Mouse (Mus musculus): ENCODE measurements around the gene Sash1.

Sash1 gene

GRCm38 (mm10) chr10:8804292-8804691, 81.6 kb downstream of the Sash1 start:
- Histone ChIP-seq H3K27me3 (ENCODE audit: control insufficient read depth, insufficient read depth, low read length, poor library complexity, severe bottlenecking) (no peaks in the 10 kb centered on the region), H3K36me3 (ENCODE audit: control insufficient read depth, insufficient read depth, low read length, poor library complexity, severe bottlenecking) (no peaks in the 10 kb centered on the region)
- DNase-seq (ENCODE audit: low read depth, low spot score): peak; percentile 12

- no peaks in the 10 kb centered on the region for H3K27me3 ChIP-seq (ENCODE audit: control insufficient read depth, insufficient read depth, low read length, poor library complexity, severe bottlenecking)
- DNase-seq (ENCODE audit: low read depth, low spot score): no peak
- no peaks in the 10 kb centered on the region for H3K36me3 ChIP-seq (ENCODE audit: control insufficient read depth, insufficient read depth, low read length, poor library complexity, severe bottlenecking)
Measured at GRCm38 (mm10) chr10:8801719-8802347, 84.0 kb downstream of the Sash1 start.

- no peaks in the 10 kb centered on the region for H3K36me3 ChIP-seq (ENCODE audit: control insufficient read depth, insufficient read depth, low read length, poor library complexity, severe bottlenecking)
- H3K27me3 ChIP-seq (ENCODE audit: control insufficient read depth, insufficient read depth, low read length, poor library complexity, severe bottlenecking): no peaks in the 10 kb centered on the region
- DNase-seq (ENCODE audit: low read depth, low spot score): no peak
Measured at GRCm38 (mm10) chr10:8801139-8801613, 84.7 kb downstream of the Sash1 start.

GRCm38 (mm10) chr10:8797826-8798225, 88.0 kb downstream of the Sash1 start:
- Histone ChIP-seq H3K36me3 (ENCODE audit: control insufficient read depth, insufficient read depth, low read length, poor library complexity, severe bottlenecking) (no peaks in the 10 kb centered on the region), H3K27me3 (ENCODE audit: control insufficient read depth, insufficient read depth, low read length, poor library complexity, severe bottlenecking) (no peaks in the 10 kb centered on the region)
- DNase-seq (ENCODE audit: low read depth, low spot score): no peak

GRCm38 (mm10) chr10:8795336-8795735, 90.5 kb downstream of the Sash1 start:
- Histone ChIP-seq H3K36me3 (ENCODE audit: control insufficient read depth, insufficient read depth, low read length, poor library complexity, severe bottlenecking) (no peaks in the 10 kb centered on the region), H3K27me3 (ENCODE audit: control insufficient read depth, insufficient read depth, low read length, poor library complexity, severe bottlenecking) (no peaks in the 10 kb centered on the region)
- DNase-seq (ENCODE audit: low read depth, low spot score): peak; percentile 62

- no peaks in the 10 kb centered on the region for H3K27me3 ChIP-seq (ENCODE audit: control insufficient read depth, insufficient read depth, low read length, poor library complexity, severe bottlenecking)
- no peaks in the 10 kb centered on the region for H3K36me3 ChIP-seq (ENCODE audit: control insufficient read depth, insufficient read depth, low read length, poor library complexity, severe bottlenecking)
- peak; percentile 56 for DNase-seq (ENCODE audit: low read depth, low spot score)
Measured at GRCm38 (mm10) chr10:8792412-8792811, 93.5 kb downstream of the Sash1 start.

GRCm38 (mm10) chr10:8789096-8789495, 96.8 kb downstream of the Sash1 start:
- H3K36me3 ChIP-seq (ENCODE audit: control insufficient read depth, insufficient read depth, low read length, poor library complexity, severe bottlenecking): no peaks in the 10 kb centered on the region
- no peaks in the 10 kb centered on the region for H3K27me3 ChIP-seq (ENCODE audit: control insufficient read depth, insufficient read depth, low read length, poor library complexity, severe bottlenecking)
- DNase-seq (ENCODE audit: low read depth, low spot score): no peak

GRCm38 (mm10) chr10:8787221-8787620, 98.6 kb downstream of the Sash1 start:
- no peaks in the 10 kb centered on the region for H3K36me3 ChIP-seq (ENCODE audit: control insufficient read depth, insufficient read depth, low read length, poor library complexity, severe bottlenecking)
- H3K27me3 ChIP-seq (ENCODE audit: control insufficient read depth, insufficient read depth, low read length, poor library complexity, severe bottlenecking): no peaks in the 10 kb centered on the region
- DNase-seq (ENCODE audit: low read depth, low spot score): no peak

- no peaks in the 10 kb centered on the region for H3K36me3 ChIP-seq (ENCODE audit: control insufficient read depth, insufficient read depth, low read length, poor library complexity, severe bottlenecking)
- H3K27me3 ChIP-seq (ENCODE audit: control insufficient read depth, insufficient read depth, low read length, poor library complexity, severe bottlenecking): no peaks in the 10 kb centered on the region
- no peak for DNase-seq (ENCODE audit: low read depth, low spot score)
Measured at GRCm38 (mm10) chr10:8785451-8786145, 100.3 kb downstream of the Sash1 start.

GRCm38 (mm10) chr10:8781876-8782372, 103.9 kb downstream of the Sash1 start:
- Histone ChIP-seq H3K36me3 (ENCODE audit: control insufficient read depth, insufficient read depth, low read length, poor library complexity, severe bottlenecking) (no peaks in the 10 kb centered on the region), H3K27me3 (ENCODE audit: control insufficient read depth, insufficient read depth, low read length, poor library complexity, severe bottlenecking) (no peaks in the 10 kb centered on the region)
- DNase-seq (ENCODE audit: low read depth, low spot score): no peak

- H3K27me3 ChIP-seq (ENCODE audit: control insufficient read depth, insufficient read depth, low read length, poor library complexity, severe bottlenecking): no peaks in the 10 kb centered on the region
- no peaks in the 10 kb centered on the region for H3K36me3 ChIP-seq (ENCODE audit: control insufficient read depth, insufficient read depth, low read length, poor library complexity, severe bottlenecking)
- no peak for DNase-seq (ENCODE audit: low read depth, low spot score)
Measured at GRCm38 (mm10) chr10:8779842-8780241, 106.0 kb downstream of the Sash1 start.

GRCm38 (mm10) chr10:8778845-8779244, 107.0 kb downstream of the Sash1 start:
- Histone ChIP-seq H3K36me3 (ENCODE audit: control insufficient read depth, insufficient read depth, low read length, poor library complexity, severe bottlenecking) (no peaks in the 10 kb centered on the region), H3K27me3 (ENCODE audit: control insufficient read depth, insufficient read depth, low read length, poor library complexity, severe bottlenecking) (no peaks in the 10 kb centered on the region)
- DNase-seq (ENCODE audit: low read depth, low spot score): no peak

GRCm38 (mm10) chr10:8777552-8778253, 108.2 kb downstream of the Sash1 start:
- H3K27me3 ChIP-seq (ENCODE audit: control insufficient read depth, insufficient read depth, low read length, poor library complexity, severe bottlenecking): no peaks in the 10 kb centered on the region
- no peaks in the 10 kb centered on the region for H3K36me3 ChIP-seq (ENCODE audit: control insufficient read depth, insufficient read depth, low read length, poor library complexity, severe bottlenecking)
- DNase-seq (ENCODE audit: low read depth, low spot score): no peak

- no peaks in the 10 kb centered on the region for H3K27me3 ChIP-seq (ENCODE audit: control insufficient read depth, insufficient read depth, low read length, poor library complexity, severe bottlenecking)
- DNase-seq (ENCODE audit: low read depth, low spot score): no peak
- no peaks in the 10 kb centered on the region for H3K36me3 ChIP-seq (ENCODE audit: control insufficient read depth, insufficient read depth, low read length, poor library complexity, severe bottlenecking)
Measured at GRCm38 (mm10) chr10:8776791-8777190, 109.1 kb downstream of the Sash1 start.

GRCm38 (mm10) chr10:8775794-8776193, 110.1 kb downstream of the Sash1 start:
- H3K36me3 ChIP-seq (ENCODE audit: control insufficient read depth, insufficient read depth, low read length, poor library complexity, severe bottlenecking): no peaks in the 10 kb centered on the region
- no peaks in the 10 kb centered on the region for H3K27me3 ChIP-seq (ENCODE audit: control insufficient read depth, insufficient read depth, low read length, poor library complexity, severe bottlenecking)
- DNase-seq (ENCODE audit: low read depth, low spot score): no peak

All from splenic B cell, adult 2 months (primary cell).